Mouse (Mus musculus): Measurements from ENCODE around the gene Surf4.

DNA sequence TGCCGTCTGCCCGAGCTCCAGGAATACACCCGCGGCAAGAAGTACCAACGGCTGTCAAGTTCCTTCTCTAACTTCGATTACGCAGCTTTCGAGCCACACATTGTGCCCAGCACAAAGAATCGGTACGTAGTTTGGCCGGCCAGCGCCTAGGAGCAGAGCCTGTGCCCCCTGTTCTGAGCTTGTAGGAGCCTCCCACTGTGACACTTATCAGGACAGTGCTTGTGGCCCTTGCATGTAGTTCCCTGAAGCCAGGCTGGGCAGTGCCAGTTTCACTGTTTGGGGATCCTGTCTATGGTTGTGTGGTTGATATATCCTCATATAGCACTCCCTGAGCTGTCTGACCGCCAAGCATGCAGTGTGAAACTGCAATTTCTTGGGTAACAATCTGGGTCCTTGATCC is 17.0 kb downstream of the Surf4 start:
- no peak for TF ChIP-seq CTCF (IDR thresholded peaks at IDR 0.05; ENCODE audit: borderline replicate concordance, insufficient read depth, low read depth, low read length)
- no peak for TF ChIP-seq POLR2A (IDR thresholded peaks at IDR 0.05; ENCODE audit: borderline replicate concordance, insufficient read depth, low read length)
